Mouse (Mus musculus) stomach, postnatal 0 days (tissue): Measurements from ENCODE around the gene Rgs9bp. TPM values are rescaled to one million over a fixed set of nuclear protein-coding genes. Genes with fewer than 3 reads are reported as not detected.

Source experiments
- ATAC-seq: fragments of 200-750 bp; cut with Nextera tagmentation; 2 replicates; pipeline ENCODE4 v1.8.0; 2017; ENCODE audit not compliant: low FRiP score, low TSS enrichment
- DNase-seq: peaks from one replicate; pipeline ENCODE4 v3.0.0-alpha.2; 2016; ENCODE audit warnings: low spot score
- H3K27ac ChIP-seq: fragments of 300-500 bp; sonication (generic); replicated peaks from 2 replicates; pipeline ENCODE4 v1.5.1; 2014; ENCODE audit warnings: mild to moderate bottlenecking, control low read depth
- H3K27me3 ChIP-seq: fragments of 300-500 bp; sonication (generic); 2 replicates; pipeline ENCODE4 v1.6.1; 2014; ENCODE audit warnings: low read length; ENCODE audit not compliant: control insufficient read depth, insufficient read depth
- H3K36me3 ChIP-seq: fragments of 300-500 bp; sonication (generic); 2 replicates; pipeline ENCODE4 v1.6.1; 2014; ENCODE audit warnings: low read length, mixed read lengths; ENCODE audit not compliant: control insufficient read depth, insufficient read depth
- H3K4me1 ChIP-seq: fragments of 300-500 bp; sonication (generic); replicated peaks from 2 replicates; pipeline ENCODE4 v1.6.1; 2014; ENCODE audit warnings: antibody characterized with exemption; ENCODE audit not compliant: control insufficient read depth, insufficient read depth
- H3K4me2 ChIP-seq: fragments of 300-500 bp; sonication (generic); replicated peaks from 2 replicates; pipeline ENCODE4 v1.6.1; 2014; ENCODE audit warnings: low read depth, mild to moderate bottlenecking, control low read depth, moderate library complexity
- H3K4me3 ChIP-seq: fragments of 300-500 bp; sonication (generic); 2 replicates; pipeline ENCODE4 v1.5.1; 2014; ENCODE audit warnings: low read depth, low read length, control low read depth
- H3K9ac ChIP-seq: fragments of 300-500 bp; sonication (generic); 2 replicates; pipeline ENCODE4 v1.6.1; 2014; ENCODE audit warnings: mild to moderate bottlenecking, low read length, control low read depth, mixed read lengths
- H3K9me3 ChIP-seq: fragments of 300-500 bp; sonication (generic); 2 replicates; pipeline ENCODE4 v1.6.1; 2016; ENCODE audit warnings: low read length; ENCODE audit not compliant: control insufficient read depth
- CTCF ChIP-seq: IDR thresholded peaks from 2 replicates; pipeline ENCODE4 v1.5.1; 2016; ENCODE audit warnings: antibody characterized with exemption, low read depth, mild to moderate bottlenecking, moderate library complexity
- EP300 ChIP-seq: optimal IDR thresholded peaks from 2 replicates; pipeline ENCODE3; 2016; ENCODE audit warnings: antibody characterized with exemption
- WGBS: fragments of 180-500 bp; shearing (Covaris S2); extraction: QIAGEN DNeasy Blood & Tissue Kit; methylation state at CpG from one replicate; pipeline ENCODE4 v1.1.7; 2014; 5-methylcytosine and 5-hydroxymethylcytosine counted together
- polyA plus RNA-seq: library from polyadenylated mRNA; unstranded; fragments of >200 nt; fragmentation: Nextera tagmentation; extraction: Ambion mirVana; gene quantifications from 2 replicates; pipeline ENCODE4 v1.2.1, GENCODE M21; 2015

Gene Rgs9bp
- polyA plus RNA-seq, 1 experiment from 2014 or later: 0.28 TPM

- TF ChIP-seq CTCF: no peak; the same call in 1 of the 2 replicates
- no peak for TF ChIP-seq EP300
- DNase-seq (peak; percentile 90), ATAC-seq (peak; percentile 92)
- H3K36me3 ChIP-seq: no peaks in the 10 kb centered on the region
- H3K4me3 ChIP-seq: peak overlapping the region; percentile 90
- peak overlapping the region; percentile 100 for H3K4me2 ChIP-seq
- peak overlapping the region; percentile 99 for H3K27ac ChIP-seq
- no peaks in the 10 kb centered on the region for H3K27me3 ChIP-seq
- H3K9ac ChIP-seq: peak overlapping the region; percentile 99
- WGBS: under 1% methylated on average over 93 of the region's 93 CpGs
- H3K9me3 ChIP-seq: no peaks in the 10 kb centered on the region
- H3K4me1 ChIP-seq: no peaks in the 10 kb centered on the region
These were observed 29.9 kb downstream of the Rgs9bp start for GRCm38 (mm10) chr7:35555224-35556204.

GRCm38 (mm10) chr7:35554605-35555175 is 30.7 kb downstream of the Rgs9bp start:
- WGBS: 4% methylated on average over 28 of the region's 28 CpGs
- ATAC-seq: no peak; the same call in 1 of the 2 replicates
- Histone ChIP-seq H3K4me1 (no peaks in the 10 kb centered on the region), H3K4me2 (peak overlapping the region; percentile 100), H3K9ac (peak overlapping the region; percentile 99), H3K4me3 (peak overlapping the region; percentile 90), H3K36me3 (no peaks in the 10 kb centered on the region), H3K9me3 (no peaks in the 10 kb centered on the region), H3K27me3 (no peaks in the 10 kb centered on the region), H3K27ac (peak overlapping the region; percentile 99)
- TF ChIP-seq CTCF (no peak), EP300 (no peak)
- peak; percentile 42 for DNase-seq

- ATAC-seq: no peak
- no peak overlapping the region for H3K9ac ChIP-seq
- no peak overlapping the region for H3K27ac ChIP-seq
These were observed 31.4 kb downstream of the Rgs9bp start for GRCm38 (mm10) chr7:35553751-35554604.

GRCm38 (mm10) chr7:35545881-35546280 is 39.5 kb downstream of the Rgs9bp start:
- Histone ChIP-seq H3K27me3 (no peaks in the 10 kb centered on the region), H3K4me1 (no peaks in the 10 kb centered on the region), H3K4me3 (no peak overlapping the region), H3K9ac (no peak overlapping the region), H3K36me3 (peaks cover 6% of the 10 kb centered on the region), H3K4me2 (no peak overlapping the region), H3K9me3 (no peaks in the 10 kb centered on the region), H3K27ac (no peak overlapping the region)
- ATAC-seq (peak; percentile 85), DNase-seq (peak; percentile 64)
- TF ChIP-seq EP300 (no peak), CTCF (peak; percentile 93)
- 30% methylated on average over 4 of the region's 4 CpGs for WGBS

More at GRCm38 (mm10) chr7:35553751-35554604, 31.4 kb downstream of the Rgs9bp start:
- peak overlapping the region; percentile 90; the same call in 1 of the 2 replicates for H3K4me3 ChIP-seq
- 48% methylated on average over 10 of the region's 10 CpGs for WGBS
- peak; percentile 52 for DNase-seq
- peak overlapping the region; percentile 100; the same call in 1 of the 2 replicates for H3K4me2 ChIP-seq
- peaks cover 5% of the 10 kb centered on the region for H3K36me3 ChIP-seq
- TF ChIP-seq CTCF: peak; percentile 62
- TF ChIP-seq EP300: no peak
- no peaks in the 10 kb centered on the region for H3K27me3 ChIP-seq
- H3K9me3 ChIP-seq: no peaks in the 10 kb centered on the region
- H3K4me1 ChIP-seq: no peaks in the 10 kb centered on the region

GRCm38 (mm10) chr7:35537562-35537961 is 47.8 kb downstream of the Rgs9bp start, which contains the start of gene Tdrd12:
Gene Tdrd12 (minus strand): TSS chr7:35537745.
- Histone ChIP-seq H3K4me1 (no peaks in the 10 kb centered on the region), H3K4me3 (no peak within 1 kb of the TSS), H3K9me3 (no peaks in the 10 kb centered on the region), H3K36me3 (no peaks in the 10 kb centered on the region), H3K27ac (no peak within 1 kb of the TSS), H3K4me2 (no peak within 1 kb of the TSS), H3K27me3 (no peaks in the 10 kb centered on the region), H3K9ac (no peak within 1 kb of the TSS)
- ATAC-seq (no peak), DNase-seq (no peak)
- TF ChIP-seq EP300: no peak
- TF ChIP-seq CTCF: peak; percentile 42
- WGBS: 93% methylated on average over 17 of the region's 17 CpGs
